8 mouse cellular contexts compared by ENCODE assay signal in genomic region chr8:105325641-105326093, GRCm38 (mm10). TPM values are rescaled to one million over a fixed set of nuclear protein-coding genes. Genes with fewer than 3 reads are reported as not detected.
DNase-seq lines count a peak whose midpoint lies in the region; ATAC-seq and TF ChIP-seq lines count a peak whose summit lies in the region.

No protein-coding gene starts in this region.

- dilution Hi-C loops in CH12.LX (cut with MboI; ENCODE audit: extremely low pct_ligation_motif_present, extremely low pct_unique_long_range_greater_than_20kb, low sequenced_read_pairs), result no loop called here

- no peaks in the 10 kb centered on the region for H3K27me3 ChIP-seq in heart, embryonic 15.5 days
- H3K27me3 ChIP-seq in CH12.LX (replicated peaks), result no peaks in the 10 kb centered on the region
- no peaks in the 10 kb centered on the region for H3K27me3 ChIP-seq in embryonic facial prominence, embryonic 13.5 days
- H3K27me3 ChIP-seq in limb, embryonic 11.5 days (ENCODE audit: control insufficient read depth, insufficient read depth, low read length), result no peaks in the 10 kb centered on the region
- H3K27me3 ChIP-seq in neural tube, embryonic 15.5 days (replicated peaks), result no peaks in the 10 kb centered on the region

- no peak for ATAC-seq in heart, embryonic 15.5 days (replicated peaks; ENCODE audit: insufficient number of reproducible peaks, insufficient read depth, low FRiP score, low read depth)
- ATAC-seq in embryonic facial prominence, embryonic 13.5 days (ENCODE audit: insufficient number of reproducible peaks, insufficient read depth, low FRiP score, low TSS enrichment, low read depth), result peak; percentile 62; the same call in 1 of the 2 replicates
- ATAC-seq in limb, embryonic 11.5 days (ENCODE audit: insufficient number of reproducible peaks, low FRiP score, low TSS enrichment, low read depth), result peak; percentile 27
- peak; percentile 54 for ATAC-seq in neural tube, embryonic 15.5 days (ENCODE audit: low FRiP score)

- peak overlapping the region; percentile 80 for H3K4me2 ChIP-seq in heart, embryonic 15.5 days
- H3K4me2 ChIP-seq in CH12.LX (ENCODE audit: insufficient read depth, low read depth, poor library complexity, severe bottlenecking), result peak overlapping the region; percentile 85
- H3K4me2 ChIP-seq in embryonic facial prominence, embryonic 13.5 days, result peak overlapping the region; percentile 71
- peak overlapping the region; percentile 88 for H3K4me2 ChIP-seq in limb, embryonic 11.5 days (ENCODE audit: low read depth, severe bottlenecking)
- H3K4me2 ChIP-seq in neural tube, embryonic 15.5 days, result peak overlapping the region; percentile 77

- no peak for TF ChIP-seq POLR2A in CH12.LX (IDR thresholded peaks at IDR 0.05; ENCODE audit: low read depth, low read length)

- TF ChIP-seq RAD21 in CH12.LX (IDR thresholded peaks at IDR 0.05; ENCODE audit: low read depth, low read length), result no peak

- no peak for TF ChIP-seq CTCF in CH12.LX (conservative IDR thresholded peaks at IDR 0.05 in 1 of 2, IDR thresholded peaks at IDR 0.05 in 1 of 2; ENCODE audit: low read depth in 2 of 2, low read length in 2 of 2)

- no peak for TF ChIP-seq EP300 in CH12.LX (IDR thresholded peaks at IDR 0.05; ENCODE audit: low read length)

- peaks cover 14% of the 10 kb centered on the region for H3K79me2 ChIP-seq in CH12.LX (replicated peaks; ENCODE audit: control insufficient read depth, extremely low read depth, insufficient read depth, poor library complexity, severe bottlenecking)

- H3K9ac ChIP-seq in heart, embryonic 15.5 days, result peak overlapping the region; percentile 87
- peak overlapping the region; percentile 75 for H3K9ac ChIP-seq in CH12.LX (ENCODE audit: insufficient read depth, low read depth)
- peak overlapping the region; percentile 89 for H3K9ac ChIP-seq in embryonic facial prominence, embryonic 13.5 days
- H3K9ac ChIP-seq in limb, embryonic 11.5 days (ENCODE audit: low read length), result peak overlapping the region; percentile 70
- H3K9ac ChIP-seq in neural tube, embryonic 15.5 days (replicated peaks), result peak overlapping the region; percentile 93

- peaks cover 19% of the 10 kb centered on the region for H3K4me1 ChIP-seq in heart, embryonic 15.5 days (replicated peaks)
- peaks cover 3 to 22% of the 10 kb centered on the region in 2 experiments for H3K4me1 ChIP-seq in CH12.LX (ENCODE audit: control insufficient read depth in 1 of 2, insufficient read depth in 2 of 2)
- H3K4me1 ChIP-seq in embryonic facial prominence, embryonic 13.5 days, result peaks cover 19% of the 10 kb centered on the region
- peaks cover 14% of the 10 kb centered on the region; the same call in 1 of the 2 replicates for H3K4me1 ChIP-seq in limb, embryonic 11.5 days (ENCODE audit: control insufficient read depth, insufficient read depth, low read length)
- peaks cover 28% of the 10 kb centered on the region for H3K4me1 ChIP-seq in neural tube, embryonic 15.5 days

- H3K27ac ChIP-seq in heart, embryonic 15.5 days, result peak overlapping the region; percentile 80
- H3K27ac ChIP-seq in CH12.LX (ENCODE audit: insufficient read depth, low read depth), result peak overlapping the region; percentile 11; the same call in 1 of the 2 replicates
- H3K27ac ChIP-seq in embryonic facial prominence, embryonic 13.5 days, result peak overlapping the region; percentile 89; the same call in 1 of the 2 replicates
- 0 out of 2 replicates have a peak overlapping the region, but pooled peaks have one; percentile 21 for H3K27ac ChIP-seq in limb, embryonic 11.5 days (replicated peaks; ENCODE audit: low read depth, low read length)
- peak overlapping the region; percentile 87 for H3K27ac ChIP-seq in neural tube, embryonic 15.5 days (replicated peaks)

- DNase-seq in heart, postnatal 4 days, result no peak
- DNase-seq in CH12.LX (ENCODE audit: extremely low read depth), result peak; percentile 27
- no peak for DNase-seq in limb, embryonic 11.5 days (ENCODE audit: low spot score)
- DNase-seq in retina, postnatal 1 day, result no peak
- DNase-seq in left cerebral cortex, adult 9 months (ENCODE audit: low spot score in 2 of 2), result no peak

- WGBS in heart, embryonic 15.5 days, result 0% methylated on average over 12 of the region's 12 CpGs
- under 1% methylated on average over 12 of the region's 12 CpGs for WGBS in embryonic facial prominence, embryonic 13.5 days
- 1% methylated on average over 12 of the region's 12 CpGs for WGBS in limb, embryonic 11.5 days
- under 1% methylated on average over 12 of the region's 12 CpGs for WGBS in neural tube, embryonic 15.5 days

- peak overlapping the region; percentile 85 for H3K4me3 ChIP-seq in heart, embryonic 15.5 days
- H3K4me3 ChIP-seq in CH12.LX (replicated peaks in 1 of 3; ENCODE audit: low read depth in 2 of 3, low read length in 2 of 3, poor library complexity in 1 of 3), result peak overlapping the region; percentile 75 to 95 (median 84)
- H3K4me3 ChIP-seq in embryonic facial prominence, embryonic 13.5 days, result peak overlapping the region; percentile 84
- H3K4me3 ChIP-seq in limb, embryonic 11.5 days (ENCODE audit: low read depth, low read length), result peak overlapping the region; percentile 82
- H3K4me3 ChIP-seq in neural tube, embryonic 15.5 days (replicated peaks), result peak overlapping the region; percentile 76

- no peaks in the 10 kb centered on the region for H3K9me3 ChIP-seq in heart, embryonic 15.5 days (replicated peaks)
- no peaks in the 10 kb centered on the region for H3K9me3 ChIP-seq in CH12.LX (replicated peaks; ENCODE audit: low read length)
- no peaks in the 10 kb centered on the region for H3K9me3 ChIP-seq in embryonic facial prominence, embryonic 13.5 days
- no peaks in the 10 kb centered on the region for H3K9me3 ChIP-seq in limb, embryonic 11.5 days (ENCODE audit: control insufficient read depth, low read length)
- H3K9me3 ChIP-seq in neural tube, embryonic 15.5 days (replicated peaks), result no peaks in the 10 kb centered on the region

- H3K36me3 ChIP-seq in heart, embryonic 15.5 days, result peaks cover 36% of the 10 kb centered on the region
- peaks cover 42 to 50% of the 10 kb centered on the region in 2 experiments for H3K36me3 ChIP-seq in CH12.LX (replicated peaks in 1 of 2; ENCODE audit: control insufficient read depth in 1 of 2, insufficient read depth in 1 of 2, low read length in 1 of 2)
- H3K36me3 ChIP-seq in embryonic facial prominence, embryonic 13.5 days, result peaks cover 47% of the 10 kb centered on the region
- H3K36me3 ChIP-seq in limb, embryonic 11.5 days (ENCODE audit: control insufficient read depth, insufficient read depth, low read length), result peaks cover 21% of the 10 kb centered on the region
- H3K36me3 ChIP-seq in neural tube, embryonic 15.5 days, result peaks cover 34% of the 10 kb centered on the region

- in situ Hi-C loops in CH12.LX (cut with MboI; ENCODE audit: low pct_ligation_motif_present, low pct_unique_long_range_greater_than_20kb, low sequenced_read_pairs), result no loop called here

RNA-seq across cellular contexts. Expression of gene Lrrc29, which starts 0.4 kb away (rescaled TPM):
- polyA plus RNA-seq in heart, embryonic 15.5 days (2015; fragmentation: Nextera tagmentation; extraction: Ambion mirVana), result 0.62 and 1.0 TPM in 2 replicates
- 1 to 10 TPM; 2.5 to 2.7 TPM for total RNA-seq in heart, postnatal 4 days (2021)
- total RNA-seq in CH12.LX (2012; rRNA removed) (1.7 and 1.8 TPM in 2 replicates), CH12.LX (2014; rRNA removed) (0.73 and 1.4 TPM in 2 replicates)
- 1.4 and 1.8 TPM in 2 replicates for polyA plus RNA-seq in CH12.LX (2012; ENCODE audit: insufficient read length, low read depth)
- polyA plus RNA-seq in embryonic facial prominence, embryonic 13.5 days (2015; fragmentation: Nextera tagmentation; extraction: Ambion mirVana), result 1.3 and 1.8 TPM in 2 replicates
- polyA plus RNA-seq in limb, embryonic 11.5 days (2014; fragmentation: Nextera tagmentation; extraction: Ambion mirVana), result 0.64 and 0.92 TPM in 2 replicates
- 0.55 and 1.2 TPM in 2 replicates for polyA plus RNA-seq in neural tube, embryonic 15.5 days (2015; fragmentation: Nextera tagmentation; extraction: Ambion mirVana)

RNA-seq across cellular contexts. Expression of gene Tmem208, which starts 0.5 kb away (rescaled TPM):
- polyA plus RNA-seq in heart, embryonic 15.5 days (2015; fragmentation: Nextera tagmentation; extraction: Ambion mirVana), result 73.0 and 89.2 TPM in 2 replicates
- 10 to 100 TPM; 29.8 to 32.3 TPM for total RNA-seq in heart, postnatal 4 days (2021)
- total RNA-seq in CH12.LX (2012; rRNA removed) (88.1 and 113 TPM in 2 replicates), CH12.LX (2014; rRNA removed) (133 and 135 TPM in 2 replicates)
- 76.2 and 99.9 TPM in 2 replicates for polyA plus RNA-seq in CH12.LX (2012; ENCODE audit: insufficient read length, low read depth)
- 121 TPM in 2 replicates for polyA plus RNA-seq in embryonic facial prominence, embryonic 13.5 days (2015; fragmentation: Nextera tagmentation; extraction: Ambion mirVana)
- polyA plus RNA-seq in limb, embryonic 11.5 days (2014; fragmentation: Nextera tagmentation; extraction: Ambion mirVana), result 87.5 and 99.0 TPM in 2 replicates
- polyA plus RNA-seq in neural tube, embryonic 15.5 days (2015; fragmentation: Nextera tagmentation; extraction: Ambion mirVana), result 141 and 159 TPM in 2 replicates

RNA-seq across cellular contexts. Expression of gene Elmo3, which starts 20.3 kb away (rescaled TPM):
- 2.3 and 4.6 TPM in 2 replicates for polyA plus RNA-seq in heart, embryonic 15.5 days (2015; fragmentation: Nextera tagmentation; extraction: Ambion mirVana)
- total RNA-seq in heart, postnatal 4 days (2021), result 1 to 10 TPM; 1.5 to 2.1 TPM
- total RNA-seq in CH12.LX (2012; rRNA removed), result 1.4 and 1.6 TPM in 2 replicates
- 0.72 and 0.77 TPM in 2 replicates for total RNA-seq in CH12.LX (2014; rRNA removed)
- 1.3 and 2.4 TPM in 2 replicates for polyA plus RNA-seq in CH12.LX (2012; ENCODE audit: insufficient read length, low read depth)
- polyA plus RNA-seq in embryonic facial prominence, embryonic 13.5 days (2015; fragmentation: Nextera tagmentation; extraction: Ambion mirVana), result 6.0 and 6.7 TPM in 2 replicates
- polyA plus RNA-seq in limb, embryonic 11.5 days (2014; fragmentation: Nextera tagmentation; extraction: Ambion mirVana), result 2.6 and 3.7 TPM in 2 replicates
- polyA plus RNA-seq in neural tube, embryonic 15.5 days (2015; fragmentation: Nextera tagmentation; extraction: Ambion mirVana), result 1.1 and 4.7 TPM in 2 replicates

RNA-seq across cellular contexts. Expression of gene Fhod1, which starts 22.1 kb away (rescaled TPM):
- 1.4 and 2.3 TPM in 2 replicates for polyA plus RNA-seq in heart, embryonic 15.5 days (2015; fragmentation: Nextera tagmentation; extraction: Ambion mirVana)
- 10 to 100 TPM in 1 of 2 experiments, 1 to 10 TPM in 1; 9.0 to 10.4 TPM for total RNA-seq in heart, postnatal 4 days (2021)
- total RNA-seq in CH12.LX (2012; rRNA removed) (3.1 and 3.5 TPM in 2 replicates), CH12.LX (2014; rRNA removed) (0.81 and 1.8 TPM in 2 replicates)
- 7.4 and 8.1 TPM in 2 replicates for polyA plus RNA-seq in CH12.LX (2012; ENCODE audit: insufficient read length, low read depth)
- 2.3 and 3.0 TPM in 2 replicates for polyA plus RNA-seq in embryonic facial prominence, embryonic 13.5 days (2015; fragmentation: Nextera tagmentation; extraction: Ambion mirVana)
- polyA plus RNA-seq in limb, embryonic 11.5 days (2014; fragmentation: Nextera tagmentation; extraction: Ambion mirVana), result 3.4 and 3.7 TPM in 2 replicates
- 0.79 and 0.89 TPM in 2 replicates for polyA plus RNA-seq in neural tube, embryonic 15.5 days (2015; fragmentation: Nextera tagmentation; extraction: Ambion mirVana)

RNA-seq across cellular contexts. Expression of gene Slc9a5, which starts 23.0 kb away (rescaled TPM):
- polyA plus RNA-seq in heart, embryonic 15.5 days (2015; fragmentation: Nextera tagmentation; extraction: Ambion mirVana), result 0.94 and 2.0 TPM in 2 replicates
- total RNA-seq in heart, postnatal 4 days (2021), result 1 to 10 TPM; 3.3 to 3.5 TPM
- 3.5 and 4.5 TPM in 2 replicates for total RNA-seq in CH12.LX (2012; rRNA removed)
- 0.72 and 0.95 TPM in 2 replicates for total RNA-seq in CH12.LX (2014; rRNA removed)
- polyA plus RNA-seq in CH12.LX (2012; ENCODE audit: insufficient read length, low read depth), result 3.1 and 3.5 TPM in 2 replicates
- polyA plus RNA-seq in embryonic facial prominence, embryonic 13.5 days (2015; fragmentation: Nextera tagmentation; extraction: Ambion mirVana), result 5.9 and 6.0 TPM in 2 replicates
- polyA plus RNA-seq in limb, embryonic 11.5 days (2014; fragmentation: Nextera tagmentation; extraction: Ambion mirVana), result 6.4 and 8.3 TPM in 2 replicates
- 9.4 and 10.9 TPM in 2 replicates for polyA plus RNA-seq in neural tube, embryonic 15.5 days (2015; fragmentation: Nextera tagmentation; extraction: Ambion mirVana)

Comparison
In these comparisons a context has a peak if more than half of its experiments do, and no peak if none do; other contexts are left out.
1. H3K27ac ChIP-seq: peak in every context shown above with its lines; median percentile 89 in embryonic facial prominence, embryonic 13.5 days; 87 in neural tube, embryonic 15.5 days; 80 in heart, embryonic 15.5 days; 21 in limb, embryonic 11.5 days; 11 in CH12.LX.